Mouse (Mus musculus): ENCODE measurements around the gene Tgfb3. TPM values are rescaled to one million over a fixed set of nuclear protein-coding genes. Genes with fewer than 3 reads are reported as not detected.

Gene Tgfb3
- 10 to 100 TPM in 1 of 2 experiments, 1 to 10 TPM in 1; 8.2 to 11.1 TPM for total RNA-seq (2021)
- long read RNA-seq, experiment 1, transcript Tgfb3-201 (7 exons, 3,383 nt) = major isoform, 8 of 9 reads
- long read RNA-seq, experiment 1, partial matches to known transcripts = 1 of 9 reads
- long read RNA-seq, experiment 1, other reads (novel, unspliced or antisense) = 0 of 9 reads
- long read RNA-seq, experiment 2, transcript Tgfb3-201 (7 exons, 3,383 nt) = major isoform, 7 of 7 reads
- long read RNA-seq, experiment 2, partial matches to known transcripts = 0 of 7 reads
- long read RNA-seq, experiment 2, other reads (novel, unspliced or antisense) = 0 of 7 reads

DNA sequence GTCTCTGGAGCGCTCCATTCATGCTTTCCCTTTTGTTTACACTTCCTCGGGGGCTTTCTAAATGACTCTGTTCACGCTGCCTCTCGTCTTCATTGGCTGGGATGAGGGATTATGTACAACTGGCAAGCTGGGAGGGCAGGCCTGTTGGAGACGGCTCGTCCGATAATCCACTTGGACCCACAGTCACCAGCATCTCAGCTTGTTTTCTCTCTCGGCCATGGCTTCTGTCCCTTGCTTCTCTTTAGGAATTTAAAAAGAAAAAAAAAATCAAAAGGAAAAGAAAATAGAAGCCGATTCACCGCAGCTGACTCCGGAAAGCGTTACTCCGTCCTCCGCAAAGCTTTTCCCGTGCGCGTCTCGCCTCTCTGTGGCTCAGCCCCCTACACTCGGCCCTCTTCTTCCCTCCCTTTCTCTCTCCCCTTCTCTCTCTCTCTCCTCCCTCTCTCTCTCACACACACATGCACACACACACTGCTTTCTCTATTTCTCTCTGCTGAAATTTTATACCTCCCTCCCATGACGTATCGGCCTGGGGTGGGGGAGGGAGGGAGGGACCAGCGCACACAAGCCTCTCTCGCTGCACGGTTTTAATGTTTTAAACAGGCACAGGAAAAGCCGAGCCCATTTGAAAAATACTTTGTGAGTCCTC, at the start of gene Tgfb3:
Gene Tgfb3 (minus strand): TSS at position 489 of the 649 bp plus-strand sequence.
- peak; percentile 50 to 67 for DNase-seq

DNA sequence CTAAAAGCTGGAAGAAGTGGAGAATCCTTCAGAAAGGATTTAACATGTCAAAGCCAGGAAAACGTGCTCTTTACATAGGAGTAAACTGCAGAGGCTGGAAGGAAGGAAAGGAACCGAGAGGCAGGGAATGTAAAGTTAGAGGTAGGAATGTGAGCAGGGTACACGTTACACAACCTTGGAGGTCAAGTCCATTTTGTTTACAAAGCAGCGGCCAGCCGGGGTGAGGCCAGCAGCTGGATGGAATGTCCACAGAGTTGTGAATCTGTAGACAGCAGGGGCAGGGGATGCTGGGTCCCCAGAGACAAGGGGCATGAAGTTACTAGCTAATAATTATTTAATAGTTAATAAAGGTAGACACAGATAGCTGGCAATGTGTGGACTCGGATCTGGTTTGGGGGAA, 49.3 kb upstream of the Tgfb3 start:
- peak; percentile 41 to 54 for DNase-seq

DNA sequence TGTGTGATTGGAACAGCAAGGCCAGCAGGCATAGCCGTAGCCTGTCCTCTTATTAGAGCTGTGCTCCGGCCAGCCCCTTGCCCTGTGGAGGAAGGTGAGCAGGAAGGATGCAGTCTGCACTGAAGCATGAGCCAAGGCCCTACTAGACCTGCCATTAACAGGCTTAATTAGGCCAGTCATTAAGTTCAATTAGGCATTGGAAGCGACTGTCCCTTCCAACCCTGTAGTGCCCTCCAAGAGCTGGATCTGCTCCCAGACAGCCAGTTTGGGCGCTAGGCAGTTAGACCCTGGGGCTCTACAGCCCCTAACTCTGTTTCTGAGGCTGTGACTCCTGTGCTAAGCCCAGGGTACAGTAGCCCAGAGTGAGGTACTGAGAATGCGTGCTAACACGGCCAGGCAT, 45.2 kb upstream of the Tgfb3 start:
- no peak for DNase-seq

DNA sequence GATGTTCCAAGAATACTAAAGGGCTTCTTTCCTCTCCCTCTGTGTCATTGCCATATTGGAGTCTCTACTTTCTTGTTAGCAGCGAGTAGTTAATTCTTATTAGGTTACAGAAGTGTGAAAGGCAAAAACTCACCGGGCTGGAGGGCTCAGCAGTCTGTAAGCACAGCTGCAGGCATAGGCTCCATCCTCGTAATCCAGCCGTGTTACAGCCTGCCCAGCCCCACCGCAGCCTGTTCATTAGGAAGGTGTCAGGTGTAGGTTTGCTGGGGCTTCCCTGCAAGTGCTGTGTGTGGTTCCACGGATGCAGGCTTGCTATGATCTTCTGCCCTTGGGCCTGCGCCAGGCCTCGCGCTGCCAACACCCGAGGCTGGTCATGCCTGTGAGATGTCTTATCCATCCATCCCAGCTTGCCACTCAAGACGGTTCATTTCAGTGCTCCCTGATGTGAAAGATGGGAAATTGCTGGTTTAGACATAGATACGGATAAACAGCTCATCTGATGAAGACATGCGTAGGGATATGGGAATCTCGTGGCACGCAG, 37.5 kb upstream of the Tgfb3 start:
- no peak for DNase-seq

DNA sequence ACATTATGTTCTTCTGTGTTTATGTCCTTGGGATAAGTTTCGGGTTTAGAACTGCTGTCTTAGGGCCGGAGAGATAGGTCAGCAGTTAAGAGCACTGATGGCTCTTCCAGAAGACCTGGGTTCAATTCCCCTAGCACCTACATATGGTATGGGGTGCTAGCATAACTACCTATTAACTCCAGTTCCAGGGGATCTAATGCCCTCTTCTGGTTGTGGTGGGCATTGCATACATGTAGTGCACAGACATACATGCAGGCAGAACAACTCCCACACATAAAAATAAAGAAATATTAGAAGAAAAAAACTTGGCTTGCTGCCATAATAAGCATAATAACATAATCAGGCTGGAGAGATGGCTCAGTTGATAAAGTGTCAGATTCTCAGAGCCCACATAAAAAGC, 31.8 kb upstream of the Tgfb3 start:
- DNase-seq = peak in 1 of 2 experiments; percentile 15

DNA sequence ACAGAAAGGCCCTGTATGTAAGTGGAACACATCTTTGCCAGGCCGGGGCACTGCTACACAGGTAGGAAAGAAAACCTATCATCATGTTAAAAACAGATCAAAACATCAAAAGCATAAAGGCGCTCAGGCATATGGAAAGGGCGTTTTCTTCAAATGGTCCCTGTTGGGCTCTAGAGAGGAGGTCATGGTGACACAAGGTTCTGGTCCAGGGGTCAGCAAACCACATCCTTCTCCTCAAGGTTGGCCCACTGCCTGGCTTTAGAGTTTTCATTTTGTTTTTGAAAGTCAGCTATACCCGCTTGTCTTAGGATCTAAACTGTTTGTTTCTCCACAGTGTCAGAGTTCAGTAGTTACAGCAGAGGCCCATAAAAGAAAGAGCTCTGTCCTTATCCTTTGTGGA, 30.7 kb upstream of the Tgfb3 start:
- DNase-seq = no peak

DNA sequence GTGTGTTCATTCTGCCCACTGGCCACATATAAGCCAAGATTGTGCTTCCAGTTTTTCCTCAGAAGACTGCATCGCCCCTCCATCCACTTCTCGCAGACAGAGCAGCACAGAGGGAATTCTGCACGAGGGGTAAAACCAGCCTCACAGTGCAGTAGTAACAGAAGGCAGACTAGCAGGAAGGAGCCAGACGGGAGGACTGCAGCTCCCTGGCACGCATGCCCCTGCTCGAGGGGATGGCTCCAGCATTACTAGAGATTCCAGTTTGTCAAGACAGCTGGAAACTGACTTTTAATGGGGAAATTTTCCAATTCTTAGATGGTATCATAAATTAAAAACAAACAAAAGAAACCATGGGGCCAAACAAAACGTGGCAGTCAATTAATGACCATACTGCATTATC, 28.8 kb upstream of the Tgfb3 start:
- no peak for DNase-seq

DNA sequence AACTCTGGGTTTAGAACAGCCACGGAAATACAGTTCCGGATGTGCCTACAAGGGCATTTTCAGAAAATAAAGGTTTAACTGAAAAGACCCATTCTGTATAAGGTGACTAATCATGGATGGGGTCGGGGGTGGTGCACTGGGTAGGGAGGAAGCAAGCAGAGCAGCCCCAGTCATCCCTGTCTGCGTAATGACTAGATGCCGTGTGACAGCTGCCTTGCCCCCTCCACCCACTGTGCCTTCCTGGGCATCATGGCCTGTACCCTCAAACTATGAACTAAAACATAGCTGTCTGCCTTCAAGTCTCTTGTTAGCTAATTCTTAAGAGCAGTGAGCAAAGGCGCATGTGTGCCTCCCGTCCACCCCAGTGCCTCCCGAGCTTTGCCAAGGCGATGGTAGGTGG, 27.2 kb upstream of the Tgfb3 start:
- no peak for DNase-seq

DNA sequence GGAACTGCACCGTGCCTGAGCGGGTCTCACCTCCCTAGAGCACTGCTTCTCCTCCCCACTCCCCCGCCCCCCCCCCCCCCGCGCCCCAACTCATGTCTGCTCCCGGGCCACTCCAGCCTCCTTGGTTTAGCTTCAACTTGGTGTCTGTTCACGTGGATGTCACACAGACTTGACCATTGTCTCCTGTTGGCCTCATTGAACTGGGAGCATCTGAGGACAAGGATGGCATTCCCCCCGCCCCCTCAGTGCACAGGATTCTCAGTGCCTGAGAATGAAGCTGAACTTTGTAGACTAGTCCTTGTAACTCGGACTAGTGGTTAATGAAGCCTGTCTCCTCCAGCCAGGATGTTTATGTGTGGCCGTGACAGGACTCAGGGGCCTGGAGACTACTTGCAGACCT, 26.7 kb upstream of the Tgfb3 start:
- DNase-seq = no peak

DNA sequence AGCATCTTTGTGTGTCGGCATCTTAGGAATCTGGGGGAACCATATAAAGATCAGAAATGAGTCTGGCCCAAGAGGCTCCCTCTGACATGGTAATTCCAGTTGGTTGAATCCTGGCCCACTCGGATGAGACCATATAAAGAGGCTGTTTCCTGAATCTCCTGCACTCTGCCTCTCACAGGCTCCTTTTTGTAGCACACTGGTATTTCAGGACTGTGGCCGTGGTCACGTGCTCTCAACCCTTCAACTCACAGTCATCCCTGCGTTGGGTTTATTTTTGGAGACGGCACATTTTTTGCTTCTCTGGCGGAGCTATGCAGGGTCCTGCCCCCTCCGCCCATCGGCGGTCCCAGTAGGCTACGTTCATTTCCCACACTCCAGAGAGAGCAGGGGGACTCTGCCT, 25.5 kb upstream of the Tgfb3 start:
- no peak for DNase-seq

DNA sequence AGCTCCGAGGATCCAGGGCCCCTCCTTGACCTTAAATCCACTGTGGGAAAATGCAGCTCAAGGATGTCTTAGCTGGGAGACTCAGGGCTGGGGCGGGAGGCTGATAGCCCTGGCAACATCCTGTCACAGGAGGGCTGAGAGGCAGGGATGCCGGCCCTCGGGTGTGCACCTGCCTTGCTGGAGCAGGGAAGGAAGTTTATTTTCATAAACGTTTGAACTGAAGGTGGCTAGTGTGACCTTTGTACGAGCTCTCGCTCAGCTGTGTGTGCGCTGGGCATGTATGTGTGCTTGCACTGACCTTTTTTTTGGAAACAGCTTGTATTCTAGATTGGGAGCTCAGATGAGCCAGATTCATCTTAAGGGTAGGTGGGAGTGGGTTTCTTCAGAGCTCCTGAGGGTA, 25.0 kb upstream of the Tgfb3 start:
- DNase-seq = no peak

DNA sequence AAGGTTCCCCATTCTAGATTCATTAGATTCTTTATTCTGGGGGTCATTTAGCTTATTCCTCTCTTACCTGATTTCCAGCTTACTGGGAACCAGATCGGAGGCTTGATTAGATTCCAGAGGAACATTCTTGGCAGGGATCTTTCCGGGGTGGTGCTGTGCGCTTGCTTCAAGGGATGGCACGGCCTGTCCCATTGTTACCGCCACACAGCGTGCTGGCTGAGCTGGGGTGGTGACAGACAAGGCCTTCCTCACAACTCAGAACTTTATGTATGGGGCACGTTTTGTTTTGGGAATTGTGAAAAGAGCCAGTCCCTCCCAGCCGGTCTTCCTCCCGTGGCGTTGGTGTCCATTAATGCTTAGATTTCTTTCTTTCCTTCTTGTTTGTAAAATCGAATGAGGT, 24.6 kb upstream of the Tgfb3 start:
- DNase-seq = no peak

DNA sequence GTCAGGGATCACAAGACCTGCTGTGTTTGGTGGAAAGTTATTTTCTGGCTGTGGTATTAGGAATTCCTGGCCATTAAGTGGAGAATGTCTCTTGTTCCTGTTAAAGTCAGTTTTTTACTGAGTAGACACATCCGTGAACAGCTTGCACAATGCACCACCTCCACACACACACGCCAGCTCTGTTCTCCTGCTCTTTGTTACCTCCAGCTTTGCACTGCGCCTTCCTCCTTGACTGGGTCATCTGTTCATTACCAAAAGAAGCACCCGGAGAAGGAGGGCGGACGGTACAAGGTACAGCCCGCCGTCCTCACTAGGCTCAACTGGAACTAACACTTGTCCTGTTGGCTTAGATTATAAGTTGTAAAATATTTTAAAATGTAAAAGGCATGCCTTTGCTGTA, 23.8 kb upstream of the Tgfb3 start:
- DNase-seq = no peak

DNA sequence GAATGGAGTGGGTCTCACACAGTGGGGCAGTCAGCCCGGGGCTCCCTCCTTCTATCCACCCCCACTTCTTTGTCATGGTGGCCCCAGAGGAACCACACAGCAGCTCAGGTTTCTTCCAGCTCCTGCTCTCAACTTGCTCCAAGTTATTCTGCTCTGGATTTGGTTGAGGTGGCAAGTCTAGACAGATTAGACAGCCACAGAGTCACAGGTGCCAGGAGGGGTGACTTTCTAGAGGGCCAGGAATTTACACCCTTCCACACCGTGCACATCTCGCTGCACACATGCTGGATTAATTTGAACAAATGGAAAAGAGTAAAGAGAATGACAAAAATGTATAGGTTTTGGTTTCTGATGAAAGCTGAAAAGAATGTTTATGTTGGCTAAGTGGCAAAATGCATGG, 21.9 kb upstream of the Tgfb3 start:
- no peak for DNase-seq

DNA sequence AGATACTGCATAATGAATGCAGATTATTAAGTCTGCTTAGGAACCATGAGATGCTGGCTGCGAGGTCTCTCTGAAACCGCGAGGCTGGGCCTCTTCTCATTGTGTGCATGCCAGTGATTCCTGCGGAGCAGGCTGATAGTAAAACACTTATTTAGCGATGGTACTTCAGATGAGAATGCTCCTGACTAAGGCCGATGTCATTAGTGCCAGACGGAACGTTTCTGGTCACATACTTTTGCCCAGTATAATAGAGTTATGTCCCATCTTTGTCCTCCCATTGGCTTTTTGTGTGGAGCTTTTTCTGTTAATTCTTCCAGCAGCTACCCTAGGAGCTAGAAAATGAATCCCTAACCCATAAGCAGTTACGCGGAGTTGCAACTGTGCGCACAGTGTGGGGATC, 18.9 kb upstream of the Tgfb3 start:
- no peak for DNase-seq

DNA sequence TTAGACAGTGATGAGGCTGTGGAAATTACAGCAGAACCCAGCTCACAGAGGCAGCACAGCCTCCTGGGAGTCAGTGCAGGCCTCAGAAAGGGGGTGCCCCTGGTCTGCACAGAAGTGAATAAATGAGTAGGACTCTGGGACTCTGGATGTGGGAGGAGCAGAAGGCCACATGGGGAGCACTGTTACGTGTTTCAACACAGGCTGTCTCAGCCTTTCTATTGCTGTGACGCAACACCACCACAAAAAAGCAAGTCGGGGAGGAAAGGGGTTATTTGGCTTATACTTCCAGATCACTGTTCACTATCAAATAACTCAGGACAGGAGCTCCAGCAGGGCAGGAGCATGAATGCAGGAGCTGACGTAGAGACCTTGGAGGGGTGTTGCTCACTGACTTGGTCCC, 17.0 kb upstream of the Tgfb3 start:
- no peak for DNase-seq

DNA sequence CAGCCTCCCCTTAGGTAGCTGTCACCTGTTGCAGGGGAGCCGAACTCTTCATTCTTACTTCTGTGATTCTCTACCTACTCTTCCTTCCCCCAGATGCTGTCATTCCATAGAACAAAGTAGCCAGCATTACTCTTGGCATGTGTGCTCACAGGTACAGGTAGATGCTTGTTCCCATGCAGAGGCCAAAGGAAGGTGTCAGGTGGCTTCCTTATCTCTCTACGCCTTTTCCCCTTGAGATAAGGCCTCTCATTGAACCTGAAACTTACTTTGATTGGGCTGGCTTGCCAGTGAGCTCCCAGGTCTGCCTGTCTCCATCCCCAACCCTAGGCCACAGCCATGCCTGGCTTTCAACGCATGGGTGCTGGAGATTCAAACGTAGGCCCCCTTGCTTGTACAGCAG, 15.2 kb upstream of the Tgfb3 start:
- no peak for DNase-seq

DNA sequence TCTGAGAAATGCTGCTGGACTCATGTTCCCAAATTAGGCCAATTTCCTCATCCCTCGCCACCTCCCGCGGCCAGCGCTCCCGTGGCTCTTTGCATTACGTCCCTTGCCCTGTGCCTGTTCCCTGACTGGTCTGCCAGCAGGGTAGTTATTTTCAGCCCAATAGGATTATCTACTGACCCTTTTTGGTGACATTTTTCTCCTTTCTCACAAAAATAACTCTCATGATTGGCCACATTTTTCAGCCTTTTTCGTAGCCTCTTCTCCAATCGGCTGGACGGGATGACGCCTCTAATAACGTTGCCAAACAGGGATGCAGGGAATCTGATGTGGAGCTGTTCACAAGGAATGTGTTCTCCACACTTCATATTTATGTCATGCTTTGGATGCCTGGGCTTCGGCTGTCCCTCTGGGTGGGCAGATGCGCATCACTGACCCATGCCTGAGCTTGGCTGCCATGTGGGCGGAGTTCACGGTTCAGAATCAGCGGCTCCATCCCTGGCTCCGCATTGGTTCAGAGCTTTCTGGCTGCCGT, 12.8 kb upstream of the Tgfb3 start:
- no peak for DNase-seq

DNA sequence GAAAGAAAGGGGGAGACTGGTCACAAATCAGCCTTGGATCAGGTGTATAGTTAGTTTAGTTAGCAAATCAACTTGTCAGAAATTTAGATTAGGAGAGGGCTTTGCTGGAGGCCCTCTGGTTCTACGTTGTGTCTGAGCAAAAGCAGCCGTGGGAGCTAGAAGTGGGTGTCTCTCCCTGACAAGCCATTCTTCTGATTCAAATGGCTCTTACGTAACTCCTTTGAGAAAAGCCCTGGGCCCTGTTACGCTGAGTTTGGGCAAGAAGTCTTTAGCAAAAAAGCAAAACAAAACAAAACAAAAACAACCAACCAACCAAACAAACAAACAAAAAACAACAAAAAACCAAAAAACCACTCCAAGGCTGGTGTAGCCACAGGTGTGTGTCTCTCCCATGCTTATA, 11.9 kb upstream of the Tgfb3 start:
- DNase-seq = no peak

DNA sequence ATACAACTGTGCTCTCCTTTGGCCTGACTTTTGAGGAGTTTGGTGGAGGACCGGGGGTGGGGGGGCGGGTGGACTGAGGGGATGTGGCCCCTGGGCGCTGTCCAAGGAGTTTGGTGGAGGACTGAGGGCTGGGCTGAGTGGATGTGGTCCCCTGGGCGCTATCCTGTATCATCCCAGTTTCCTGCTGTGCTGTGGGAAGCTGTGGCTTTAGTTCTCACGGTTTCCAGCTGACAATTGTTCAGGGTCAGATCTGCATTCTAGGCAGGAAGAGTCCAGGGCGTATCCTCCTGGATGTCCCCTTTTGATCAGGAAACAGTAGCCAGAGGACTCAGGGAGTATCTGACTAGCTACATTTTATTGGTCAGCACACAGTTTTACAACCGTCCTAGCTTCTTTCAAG, 9.2 kb upstream of the Tgfb3 start:
- peak in 1 of 2 experiments; percentile 28 for DNase-seq

DNA sequence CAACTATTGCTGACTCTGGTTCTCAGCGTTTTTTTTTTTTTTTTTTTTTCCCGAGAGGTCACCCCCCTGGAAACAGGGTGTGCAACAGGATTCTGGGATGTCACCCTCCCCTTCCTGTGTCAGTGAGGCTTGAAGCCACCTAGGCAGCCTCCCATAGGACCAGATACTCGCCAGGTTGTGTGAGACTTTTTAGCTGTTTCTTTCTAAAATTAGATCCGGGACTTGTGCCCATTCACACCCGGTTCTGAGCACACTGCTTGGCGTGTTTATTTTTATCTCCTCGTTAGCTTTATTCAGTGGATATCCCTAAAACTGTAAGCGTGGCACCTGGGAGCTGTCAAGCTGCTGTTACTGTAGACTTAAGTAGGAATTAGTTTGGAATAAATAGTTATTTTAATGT, 7.7 kb upstream of the Tgfb3 start:
- DNase-seq = no peak

DNA sequence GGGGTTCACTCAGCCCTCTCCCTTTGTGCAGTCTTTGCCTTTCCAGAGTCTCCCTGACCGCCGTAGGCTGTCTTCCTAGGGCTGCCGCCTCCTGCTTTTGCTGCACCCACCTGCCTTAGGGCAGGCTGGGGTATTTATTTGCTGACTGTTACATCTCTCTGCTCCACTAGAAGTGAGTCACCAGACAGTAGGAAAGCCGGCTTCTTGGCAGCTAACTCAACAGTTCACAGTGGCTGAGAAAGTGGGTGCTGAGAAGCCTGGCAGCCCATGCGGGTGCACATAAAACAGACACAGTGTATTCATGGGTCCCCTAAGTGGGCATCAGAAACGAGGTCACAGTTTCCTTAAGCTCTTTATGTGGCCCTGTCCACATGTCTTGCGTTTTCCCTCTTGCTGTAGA, 7.0 kb upstream of the Tgfb3 start:
- DNase-seq = no peak

DNA sequence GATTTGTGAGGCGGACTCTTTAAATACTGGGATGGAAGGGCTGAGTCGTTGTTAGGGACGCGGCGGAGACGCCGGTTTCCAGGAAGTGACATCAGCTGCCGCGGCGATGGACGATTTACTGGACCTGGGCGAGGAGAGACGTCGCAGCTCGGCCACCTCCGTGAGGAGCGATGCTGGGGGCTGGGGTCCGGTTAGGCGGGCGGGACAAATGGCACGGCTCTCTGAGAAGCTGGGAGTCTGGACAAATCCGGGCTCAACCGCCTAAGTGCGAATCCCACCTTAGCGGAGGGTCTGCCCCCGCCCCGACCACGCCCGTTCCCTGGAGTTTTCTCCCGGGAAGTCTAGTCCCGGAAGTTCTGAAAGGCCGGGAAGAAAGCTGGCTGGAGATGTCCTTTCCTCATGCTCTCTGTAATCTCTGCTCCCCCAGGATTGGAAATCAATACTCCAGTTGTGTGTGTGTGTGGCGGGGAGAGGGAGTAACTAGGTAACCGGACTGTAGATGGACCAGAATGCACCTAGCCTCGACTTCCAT, 3.7 kb upstream of the Tgfb3 start, which contains the start of gene Ift43:
Gene Ift43 (plus strand): TSS at position 61 of the 532 bp plus-strand sequence.
- DNase-seq = peak; percentile 90 to 91

Data from adrenal gland, postnatal 36 days (tissue).